Mouse (Mus musculus) adipocyte (in vitro differentiated cells): ENCODE results near the gene Lrwd1.
A peak's percentile ranks its signal among the peaks of the same experiment; 100 is the strongest.
"Not testable (repeated sequence)": the region's sequence is repeated elsewhere in the genome, so short reads cannot be mapped to it uniquely, and the experiment has no call there.

Experiments used
- DNase-seq: peaks from one replicate; pipeline ENCODE4 v3.0.0-alpha.2; 2016; ENCODE audit warnings: low spot score

Lrwd1 gene

GRCm38 (mm10) chr5:136147704-136148103 is 11.8 kb upstream of the Lrwd1 start:
- DNase-seq = no peak

- no peak for DNase-seq
These were observed 11.1 kb upstream of the Lrwd1 start for GRCm38 (mm10) chr5:136146936-136147335.

DNA sequence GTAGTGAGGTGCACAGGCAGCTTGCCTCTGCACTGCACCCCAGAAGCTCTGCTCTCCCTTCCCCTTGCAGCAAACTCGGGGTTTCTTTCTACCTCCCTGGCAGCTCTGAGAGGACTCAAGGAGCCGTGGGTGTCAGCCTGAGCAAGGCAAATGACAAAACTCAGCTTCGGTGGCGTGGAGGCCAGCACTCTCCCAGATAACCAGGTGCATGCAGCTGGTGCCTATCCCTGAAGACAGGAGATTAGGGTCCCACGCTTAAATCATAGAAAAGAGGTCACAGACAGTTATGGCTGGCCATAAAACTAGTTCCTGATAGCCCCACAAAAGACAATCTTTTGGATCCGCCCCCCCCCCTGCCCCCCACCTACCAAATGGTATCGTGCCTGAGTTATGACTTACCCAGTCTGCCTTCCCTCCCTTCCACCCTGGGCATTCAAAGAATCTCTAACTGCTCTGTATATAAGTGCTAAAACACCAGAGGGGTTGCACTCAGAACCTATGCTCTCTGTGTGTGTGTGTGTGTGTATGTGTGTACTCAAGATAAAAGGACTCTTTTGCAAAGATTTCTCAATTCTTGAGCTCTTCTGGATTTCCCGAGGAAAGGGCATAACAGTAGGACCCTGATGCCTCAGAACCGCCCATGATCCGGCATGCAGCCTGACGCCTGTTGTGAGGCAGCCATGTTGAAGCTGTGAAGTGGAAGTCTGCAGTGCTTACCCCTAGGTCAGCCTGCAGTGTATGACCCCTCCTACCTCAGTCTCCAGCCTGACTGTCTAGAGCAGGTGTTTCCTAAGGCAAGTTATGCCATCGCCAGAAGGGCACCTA is 8.9 kb upstream of the Lrwd1 start:
- no peak for DNase-seq

- DNase-seq = peak; percentile 16
These were observed 7.4 kb upstream of the Lrwd1 start for GRCm38 (mm10) chr5:136143161-136143755.

DNA sequence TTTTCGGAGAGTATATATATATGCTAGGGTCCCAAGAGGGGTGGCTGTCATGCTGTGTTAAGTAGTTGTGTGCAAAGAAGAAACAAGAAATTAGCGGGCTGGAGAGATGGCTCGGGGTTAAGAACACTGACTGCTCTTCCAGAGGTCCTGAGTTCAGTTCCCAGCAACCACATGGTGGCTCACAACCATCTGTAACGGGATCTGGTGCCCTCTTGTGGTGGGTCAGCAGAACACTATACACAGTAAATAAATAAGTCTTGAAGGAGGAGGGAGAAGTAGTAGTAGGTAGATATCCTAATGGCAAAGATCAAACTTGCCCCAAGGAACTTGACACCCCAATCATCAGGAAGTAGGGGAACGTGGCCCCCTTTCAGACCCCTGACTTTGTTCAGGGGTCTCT is 6.9 kb upstream of the Lrwd1 start:
- DNase-seq = no peak

DNA sequence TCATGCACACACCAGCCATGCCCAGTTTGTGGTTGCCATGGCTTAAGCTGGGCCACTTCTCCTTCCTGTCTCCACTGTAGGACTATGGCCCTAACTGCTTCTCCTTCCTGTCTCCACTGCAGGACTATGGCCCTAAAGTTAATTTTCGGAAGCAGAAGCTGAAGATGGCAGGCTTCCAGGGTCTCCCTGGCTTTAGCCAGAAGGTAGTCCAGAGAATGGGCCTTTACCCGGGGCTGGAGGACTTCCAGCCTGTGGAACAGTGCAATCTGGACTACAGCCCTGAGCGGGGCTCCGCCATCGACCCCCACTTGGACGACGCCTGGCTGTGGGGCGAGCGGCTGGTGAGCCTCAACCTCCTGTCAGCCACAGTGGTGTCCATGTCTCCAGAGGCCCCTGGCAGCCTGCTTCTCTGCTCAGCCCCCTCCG is 4.2 kb upstream of the Lrwd1 start:
- DNase-seq = no peak

- DNase-seq = no peak
These were observed 3.5 kb upstream of the Lrwd1 start for GRCm38 (mm10) chr5:136139393-136139792.

DNA sequence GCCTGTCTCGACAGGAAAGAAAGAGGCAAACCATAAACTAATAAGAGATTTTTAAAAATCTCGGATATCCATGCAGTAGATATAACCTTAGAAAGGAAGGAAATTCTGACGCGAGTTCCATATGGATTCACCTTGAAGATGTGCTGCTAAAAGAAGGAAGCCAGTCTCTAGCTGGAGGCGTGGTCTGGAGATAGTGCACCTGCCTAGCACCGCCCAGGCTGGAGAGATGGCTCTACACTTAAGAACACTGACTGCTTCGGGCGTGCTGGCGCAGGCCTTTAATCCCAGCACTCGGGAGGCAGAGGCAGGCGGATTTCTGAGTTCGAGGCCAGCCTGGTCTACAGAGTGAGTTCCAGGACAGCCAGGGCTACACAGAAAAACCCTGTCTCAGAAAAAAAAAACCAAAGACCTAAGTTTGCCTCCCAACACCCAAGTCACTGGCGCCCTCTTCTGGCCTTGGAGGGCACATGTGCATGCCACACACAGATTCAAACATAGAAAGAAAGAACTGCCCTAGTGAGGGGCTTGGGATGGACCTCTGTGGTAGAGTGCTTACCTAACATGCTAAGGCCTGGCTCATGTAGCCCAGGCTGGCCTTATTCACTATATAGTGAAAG is 1.9 kb upstream of the Lrwd1 start:
- peak; percentile 81 for DNase-seq

DNA sequence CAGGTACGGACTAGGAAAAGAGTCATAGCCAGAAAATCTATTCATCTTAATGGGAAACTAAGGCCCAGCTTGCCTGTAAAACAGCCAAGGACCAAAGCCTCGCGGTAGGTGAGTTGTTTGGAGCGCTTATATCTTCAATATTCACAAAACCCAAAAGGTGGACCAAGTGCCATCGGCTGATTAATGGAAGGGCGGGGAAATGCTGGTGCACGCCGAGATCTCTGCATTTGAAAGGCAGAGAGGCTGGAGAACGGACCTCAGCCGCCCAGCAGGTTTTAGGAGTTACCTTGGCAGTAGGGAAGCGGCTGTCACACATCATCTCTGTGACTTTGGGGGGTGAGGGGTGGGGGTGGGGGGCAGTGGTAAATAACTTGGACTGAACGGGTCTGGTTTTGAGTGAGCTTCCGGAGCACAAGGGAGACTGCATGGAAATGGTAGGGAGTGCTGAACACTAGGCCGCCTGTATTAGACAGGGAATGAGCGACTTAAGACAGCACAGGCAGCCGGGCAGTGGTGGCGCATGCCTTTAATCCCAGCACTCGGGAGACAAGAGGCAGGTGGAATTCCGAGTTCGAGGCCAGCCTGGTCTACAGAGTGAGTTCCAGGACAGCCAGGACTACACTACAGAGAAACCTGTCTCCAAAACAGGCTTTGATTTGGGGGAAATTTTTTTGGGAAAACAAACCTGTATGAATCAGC is 567 bp upstream of the Lrwd1 start:
- DNase-seq = peak; percentile 37

DNA sequence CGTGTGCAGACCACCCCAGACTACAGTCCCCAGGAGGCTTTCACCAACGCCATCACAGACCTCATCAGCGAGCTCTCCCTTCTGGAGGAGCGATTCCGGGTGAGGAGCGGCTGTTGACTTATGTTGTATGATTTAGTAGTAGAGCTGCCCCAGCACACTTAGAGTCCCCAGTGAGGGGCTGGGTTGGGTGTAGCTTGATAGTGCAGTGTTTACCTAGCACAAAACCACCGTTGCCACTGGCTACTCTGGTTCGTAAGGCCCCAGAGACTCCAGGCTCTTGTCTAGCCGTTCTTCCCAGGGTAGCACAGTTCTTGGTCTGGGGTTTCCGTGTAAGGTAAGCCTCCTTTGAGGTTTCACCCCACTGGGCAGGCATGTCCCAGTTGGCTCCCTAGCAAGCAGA is 13.7 kb downstream of the Lrwd1 start:
- no peak for DNase-seq

GRCm38 (mm10) chr5:136116784-136117112 is 19.1 kb downstream of the Lrwd1 start:
- DNase-seq = no peak

GRCm38 (mm10) chr5:136115891-136116783 is 19.7 kb downstream of the Lrwd1 start, which contains the start of gene Polr2j:
Polr2j (plus strand) TSS chr5:136116631.
- DNase-seq = peak; percentile 97

GRCm38 (mm10) chr5:136113546-136113945 is 22.3 kb downstream of the Lrwd1 start:
- DNase-seq = not testable (repeated sequence)

DNA sequence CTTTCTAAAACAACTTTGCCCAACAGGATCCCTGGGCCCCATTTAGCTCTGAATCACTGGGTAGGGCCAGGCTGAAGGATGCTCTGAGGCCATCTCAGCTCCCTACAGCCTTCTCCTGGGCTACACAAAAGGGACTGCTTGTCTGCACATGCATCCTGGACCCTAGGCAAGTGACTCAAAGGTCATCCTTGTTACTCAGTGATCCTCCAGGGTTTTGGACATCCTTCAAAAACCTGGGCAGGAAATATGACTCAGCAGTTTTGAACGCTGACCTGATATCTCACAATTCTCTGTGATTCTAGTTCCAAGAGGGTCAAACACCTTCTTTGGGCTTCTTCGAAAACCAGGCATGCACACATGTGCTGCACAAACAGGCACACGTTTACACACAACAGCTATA is 26.8 kb downstream of the Lrwd1 start:
- peak; percentile 48 for DNase-seq

- DNase-seq = peak; percentile 50
These were observed 27.4 kb downstream of the Lrwd1 start for GRCm38 (mm10) chr5:136108486-136108885.

GRCm38 (mm10) chr5:136104511-136104910 is 31.4 kb downstream of the Lrwd1 start:
- no peak for DNase-seq

DNA sequence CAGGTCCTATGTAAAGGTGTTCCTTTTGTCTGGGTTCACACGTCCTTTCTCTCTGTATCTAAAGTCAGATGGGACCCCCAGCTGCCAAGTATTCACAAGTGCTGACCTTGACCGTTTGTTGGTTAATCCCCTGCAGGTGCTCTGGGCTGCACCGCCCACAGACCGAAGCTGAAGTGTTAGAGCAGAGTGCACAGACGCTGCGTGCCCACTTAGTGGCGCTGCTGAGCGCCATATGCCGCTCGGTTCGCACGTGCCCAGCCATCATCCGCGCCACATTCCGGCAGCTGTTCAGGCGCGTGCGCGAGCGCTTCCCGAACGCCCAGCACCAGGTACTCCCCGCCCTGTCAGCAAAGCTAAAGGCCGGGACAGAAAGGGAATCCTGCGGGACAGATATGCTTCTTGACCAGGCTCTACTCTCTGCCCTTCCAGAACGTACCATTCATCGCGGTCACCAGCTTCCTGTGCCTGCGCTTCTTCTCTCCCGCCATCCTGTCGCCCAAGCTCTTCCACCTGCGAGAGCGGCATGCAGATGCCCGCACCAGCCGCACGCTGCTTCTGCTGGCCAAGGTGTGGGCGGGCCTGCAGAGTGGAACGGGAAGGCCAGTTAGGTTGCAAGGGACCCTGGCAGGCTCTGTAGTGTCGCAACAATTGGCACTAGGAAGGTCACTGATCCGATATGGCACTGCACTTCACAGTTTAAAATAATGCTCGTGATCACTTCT is 33.6 kb downstream of the Lrwd1 start:
- no peak for DNase-seq

DNA sequence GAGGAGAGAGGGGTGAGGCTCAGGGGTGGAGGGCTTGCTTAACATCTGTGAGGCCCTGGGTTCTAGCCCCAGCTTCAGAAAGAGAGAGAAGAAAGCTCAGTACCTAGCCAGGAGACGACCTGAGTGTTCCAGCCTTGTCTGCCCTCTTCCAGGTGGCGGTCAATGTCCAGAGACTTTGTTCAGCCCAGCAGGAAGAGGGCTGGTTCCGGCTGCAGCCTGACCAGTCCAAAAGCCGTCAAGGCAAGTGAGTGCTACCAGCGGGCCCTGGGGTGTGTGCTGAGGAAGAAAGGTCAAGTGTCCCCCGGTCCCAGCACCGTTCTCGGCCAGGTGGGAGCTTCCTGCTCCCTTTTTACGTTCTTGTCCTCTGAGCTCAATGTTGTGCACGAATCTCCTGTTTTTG is 37.3 kb downstream of the Lrwd1 start:
- no peak for DNase-seq

GRCm38 (mm10) chr5:136095089-136095488 is 40.8 kb downstream of the Lrwd1 start:
- DNase-seq = no peak

DNA sequence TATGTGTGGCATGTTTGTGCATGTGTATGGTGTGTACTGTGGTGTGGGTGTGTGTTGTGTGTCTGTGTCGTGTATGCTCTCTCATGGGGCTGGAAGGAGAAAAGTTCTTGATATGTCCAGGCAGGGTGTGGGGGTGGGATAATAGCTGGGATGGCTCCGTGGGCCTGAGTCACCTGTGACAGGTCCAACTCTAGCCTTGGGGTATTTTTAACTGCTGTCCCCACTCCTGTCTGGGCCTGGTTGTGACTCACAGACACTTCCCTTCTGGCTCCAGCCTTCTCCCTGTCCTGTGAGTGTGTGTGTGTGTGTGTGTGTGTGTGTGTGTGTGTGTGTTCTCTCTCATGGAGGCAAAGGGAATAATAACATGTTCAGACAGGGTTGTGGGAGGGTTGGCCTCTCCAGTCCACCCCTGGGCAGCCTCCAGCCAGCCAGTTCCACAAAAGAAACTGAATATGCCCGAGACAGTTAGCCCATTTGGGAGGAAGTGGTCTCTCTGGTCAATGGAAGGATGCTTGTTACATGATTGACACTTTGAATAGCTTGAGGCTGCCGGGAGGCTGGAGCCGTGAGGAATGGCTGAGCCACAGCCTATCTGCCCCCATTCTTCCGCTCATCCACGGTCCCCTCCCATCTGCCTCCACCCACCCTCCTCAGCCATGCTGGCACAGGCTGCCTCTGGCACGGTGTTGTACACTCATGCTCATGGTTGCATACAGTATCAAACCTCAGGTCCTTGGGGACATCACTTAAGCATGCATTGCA is 41.4 kb downstream of the Lrwd1 start:
- no peak for DNase-seq
